Mouse (Mus musculus): ENCODE results near the gene Kank4. TPM values are rescaled to one million over a fixed set of nuclear protein-coding genes. Genes with fewer than 3 reads are reported as not detected.
A peak's percentile ranks its signal among the peaks of the same experiment; 100 is the strongest.
"Not testable (repeated sequence)": the region's sequence is repeated elsewhere in the genome, so short reads cannot be mapped to it uniquely, and the experiment has no call there.

Kank4 gene
- polyA plus RNA-seq, 1 experiment from 2014 or later, result 3.0 TPM

DNA sequence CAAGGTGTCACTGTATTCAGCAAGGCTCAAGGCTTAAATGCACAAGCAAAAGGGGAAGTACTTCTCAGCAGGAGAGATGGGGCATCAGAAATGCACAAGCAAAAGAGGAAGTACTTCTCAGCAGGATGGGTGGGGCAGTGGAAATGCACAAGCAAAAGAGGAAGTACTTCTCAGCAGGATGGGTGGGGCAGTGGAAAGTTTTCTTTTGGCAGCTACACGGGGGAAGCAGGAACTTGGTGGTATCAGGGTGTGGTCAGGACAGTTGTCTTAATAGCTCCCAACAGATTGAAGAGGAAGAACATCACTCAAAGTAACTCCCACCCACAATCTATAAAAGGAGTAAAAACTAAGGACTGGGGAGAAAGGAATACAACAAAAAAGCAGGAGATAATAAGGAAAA lies 33.1 kb upstream of the Kank4 start:
- H3K4me3 ChIP-seq (ENCODE audit: low read depth, low read length); H3K9ac ChIP-seq (ENCODE audit: low read length); H3K9me3 ChIP-seq (ENCODE audit: control insufficient read depth, low read length); ATAC-seq (ENCODE audit: insufficient number of reproducible peaks, low FRiP score, low TSS enrichment, low read depth); H3K27me3 ChIP-seq (ENCODE audit: control insufficient read depth, insufficient read depth, low read length); DNase-seq (ENCODE audit: low spot score); H3K36me3 ChIP-seq (ENCODE audit: control insufficient read depth, insufficient read depth, low read length); H3K4me2 ChIP-seq (ENCODE audit: low read depth, severe bottlenecking); H3K27ac ChIP-seq (replicated peaks; ENCODE audit: low read depth, low read length); H3K4me1 ChIP-seq (ENCODE audit: control insufficient read depth, insufficient read depth, low read length): not testable (repeated sequence)
- WGBS, result 88% methylated on average over 1 of the region's 1 CpGs

DNA sequence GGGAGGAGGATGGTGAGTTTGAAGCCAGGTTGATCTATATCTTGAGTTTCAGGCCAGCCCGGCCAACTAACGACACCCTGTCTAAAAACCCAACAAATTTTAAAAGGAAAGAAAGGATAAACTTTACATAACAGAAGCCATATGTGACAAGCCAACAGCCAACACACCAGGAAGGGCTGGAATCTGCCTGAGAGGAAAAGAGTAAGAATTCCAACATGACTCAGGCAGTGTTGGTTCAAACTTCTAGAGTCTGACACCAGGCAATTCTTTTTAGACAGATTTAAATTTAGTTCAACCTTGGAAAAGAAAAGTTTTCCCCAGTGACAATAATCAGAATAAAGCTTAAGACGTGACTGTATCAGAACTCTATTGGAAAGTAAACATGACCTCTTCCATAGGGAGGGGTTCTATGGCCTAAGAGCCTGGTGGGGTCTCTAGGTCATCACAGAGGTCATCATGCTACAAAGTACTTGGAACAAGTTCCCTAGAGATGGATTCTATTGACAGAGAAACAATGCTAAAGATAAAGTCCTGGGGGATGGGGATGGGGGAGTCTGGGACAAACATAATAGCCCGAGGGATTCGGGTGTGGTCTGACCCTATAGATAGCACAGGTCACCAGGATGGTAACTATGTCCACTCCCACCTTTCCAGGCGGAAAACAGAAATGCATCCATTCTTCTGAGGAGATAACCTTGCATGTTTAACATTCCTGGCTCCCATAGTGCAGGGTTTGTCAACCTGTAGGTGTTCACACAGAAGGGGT lies 30.0 kb upstream of the Kank4 start:
- H3K4me1 ChIP-seq (ENCODE audit: control insufficient read depth, insufficient read depth, low read length), result peaks cover 9% of the 10 kb centered on the region
- ATAC-seq (ENCODE audit: insufficient number of reproducible peaks, low FRiP score, low TSS enrichment, low read depth), result no peak

GRCm38 (mm10) chr4:98846396-98846795 lies 29.1 kb upstream of the Kank4 start:
- ATAC-seq (ENCODE audit: insufficient number of reproducible peaks, low FRiP score, low TSS enrichment, low read depth) (no peak), DNase-seq (ENCODE audit: low spot score) (peak; percentile 35)
- H3K4me2 ChIP-seq (ENCODE audit: low read depth, severe bottlenecking), result no peak overlapping the region
- no peak overlapping the region for H3K27ac ChIP-seq (replicated peaks; ENCODE audit: low read depth, low read length)
- no peaks in the 10 kb centered on the region for H3K36me3 ChIP-seq (ENCODE audit: control insufficient read depth, insufficient read depth, low read length)
- no peaks in the 10 kb centered on the region for H3K9me3 ChIP-seq (ENCODE audit: control insufficient read depth, low read length)
- 27% methylated on average over 3 of the region's 3 CpGs for WGBS
- H3K27me3 ChIP-seq (ENCODE audit: control insufficient read depth, insufficient read depth, low read length), result no peaks in the 10 kb centered on the region
- H3K9ac ChIP-seq (ENCODE audit: low read length), result no peak overlapping the region
- H3K4me1 ChIP-seq (ENCODE audit: control insufficient read depth, insufficient read depth, low read length), result peaks cover 9% of the 10 kb centered on the region
- no peak overlapping the region for H3K4me3 ChIP-seq (ENCODE audit: low read depth, low read length)

More for the DNA sequence above, 30.0 kb upstream of the Kank4 start:
- H3K36me3 ChIP-seq (ENCODE audit: control insufficient read depth, insufficient read depth, low read length), result no peaks in the 10 kb centered on the region
- no peak overlapping the region for H3K27ac ChIP-seq (replicated peaks; ENCODE audit: low read depth, low read length)
- no peaks in the 10 kb centered on the region for H3K9me3 ChIP-seq (ENCODE audit: control insufficient read depth, low read length)
- no peak for DNase-seq (ENCODE audit: low spot score)
- WGBS, result 66% methylated on average over 6 of the region's 6 CpGs
- no peaks in the 10 kb centered on the region for H3K27me3 ChIP-seq (ENCODE audit: control insufficient read depth, insufficient read depth, low read length)
- H3K4me2 ChIP-seq (ENCODE audit: low read depth, severe bottlenecking), result no peak overlapping the region
- H3K4me3 ChIP-seq (ENCODE audit: low read depth, low read length), result no peak overlapping the region
- H3K9ac ChIP-seq (ENCODE audit: low read length), result no peak overlapping the region

DNA sequence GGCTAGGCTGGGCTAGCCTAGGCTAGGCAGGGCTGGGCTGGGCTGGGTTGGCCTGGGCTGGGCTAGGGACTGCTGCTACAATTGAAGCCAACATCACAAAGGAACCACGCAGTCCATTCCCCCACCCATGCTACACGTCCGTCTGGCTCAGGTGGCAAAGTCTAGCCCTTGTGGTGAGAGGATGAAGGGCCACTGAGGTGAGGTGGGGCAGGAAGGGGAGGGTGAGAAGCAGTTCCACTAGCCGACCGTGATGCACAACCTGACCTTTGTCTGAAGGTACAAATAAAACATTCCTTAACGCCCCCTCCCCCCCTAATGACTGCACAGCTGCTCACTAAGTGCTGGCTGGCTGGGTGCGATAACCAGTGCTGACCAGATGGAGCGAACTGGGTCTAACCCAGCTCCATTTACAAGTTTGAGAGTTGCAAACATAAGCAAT lies 28.4 kb upstream of the Kank4 start:
- DNase-seq (ENCODE audit: low spot score), result peak; percentile 52
- no peak overlapping the region for H3K4me2 ChIP-seq (ENCODE audit: low read depth, severe bottlenecking)
- no peaks in the 10 kb centered on the region for H3K36me3 ChIP-seq (ENCODE audit: control insufficient read depth, insufficient read depth, low read length)
- no peaks in the 10 kb centered on the region for H3K27me3 ChIP-seq (ENCODE audit: control insufficient read depth, insufficient read depth, low read length)
- peak; percentile 51; the same call in 1 of the 2 replicates for ATAC-seq (ENCODE audit: insufficient number of reproducible peaks, low FRiP score, low TSS enrichment, low read depth)
- 38% methylated on average over 8 of the region's 8 CpGs for WGBS
- no peaks in the 10 kb centered on the region for H3K9me3 ChIP-seq (ENCODE audit: control insufficient read depth, low read length)
- H3K4me3 ChIP-seq (ENCODE audit: low read depth, low read length), result no peak overlapping the region
- H3K4me1 ChIP-seq (ENCODE audit: control insufficient read depth, insufficient read depth, low read length), result peaks cover 9% of the 10 kb centered on the region
- H3K27ac ChIP-seq (replicated peaks; ENCODE audit: low read depth, low read length), result 0 out of 2 replicates have a peak overlapping the region, but pooled peaks have one; percentile 42
- H3K9ac ChIP-seq (ENCODE audit: low read length), result no peak overlapping the region

GRCm38 (mm10) chr4:98845201-98845600 lies 27.9 kb upstream of the Kank4 start:
- H3K4me2 ChIP-seq (ENCODE audit: low read depth, severe bottlenecking), result no peak overlapping the region

DNA sequence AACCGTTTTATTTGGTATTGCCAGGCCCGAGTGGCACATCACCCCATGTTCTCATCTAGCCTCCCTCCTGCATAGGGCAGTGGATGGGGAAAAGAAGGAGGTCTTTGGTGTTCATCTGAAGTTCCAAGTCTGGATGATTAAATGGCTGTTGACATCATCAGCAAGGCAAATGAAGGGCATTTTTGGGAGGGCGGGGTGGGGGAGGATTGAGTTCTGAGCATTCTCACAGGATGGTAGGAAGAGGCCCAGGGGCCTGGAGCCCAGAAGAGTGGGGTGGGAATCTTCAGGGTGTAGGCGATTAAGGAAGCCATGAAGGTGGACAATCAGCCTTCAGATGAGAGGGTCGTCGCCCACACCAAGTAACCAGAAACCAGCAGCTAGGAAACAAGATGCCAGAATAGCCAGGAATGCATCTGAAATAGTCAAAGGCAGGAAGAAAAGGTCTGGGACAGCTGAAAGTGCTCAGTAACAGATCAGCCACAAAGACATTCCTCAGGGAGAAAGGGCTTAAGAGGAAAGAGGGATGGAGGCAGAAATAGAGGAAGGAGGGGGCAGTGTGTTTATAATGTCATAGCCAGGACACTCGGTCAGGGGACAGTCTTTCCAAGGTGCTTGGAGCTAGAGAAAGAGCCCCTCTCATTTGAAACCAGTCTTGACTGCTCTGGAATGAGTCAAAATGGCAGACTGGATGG lies 26.7 kb upstream of the Kank4 start:
- Histone ChIP-seq H3K4me1 (ENCODE audit: control insufficient read depth, insufficient read depth, low read length) (peaks cover 9% of the 10 kb centered on the region), H3K36me3 (ENCODE audit: control insufficient read depth, insufficient read depth, low read length) (no peaks in the 10 kb centered on the region), H3K27me3 (ENCODE audit: control insufficient read depth, insufficient read depth, low read length) (no peaks in the 10 kb centered on the region), H3K9ac (ENCODE audit: low read length) (no peak overlapping the region), H3K9me3 (ENCODE audit: control insufficient read depth, low read length) (no peaks in the 10 kb centered on the region), H3K27ac (replicated peaks; ENCODE audit: low read depth, low read length) (no peak overlapping the region), H3K4me3 (ENCODE audit: low read depth, low read length) (no peak overlapping the region), H3K4me2 (ENCODE audit: low read depth, severe bottlenecking) (no peak overlapping the region)
- 73% methylated on average over 7 of the region's 7 CpGs for WGBS
- ATAC-seq (ENCODE audit: insufficient number of reproducible peaks, low FRiP score, low TSS enrichment, low read depth) (no peak), DNase-seq (ENCODE audit: low spot score) (no peak)

More at GRCm38 (mm10) chr4:98845201-98845600, 27.9 kb upstream of the Kank4 start:
- no peaks in the 10 kb centered on the region for H3K36me3 ChIP-seq (ENCODE audit: control insufficient read depth, insufficient read depth, low read length)
- H3K9me3 ChIP-seq (ENCODE audit: control insufficient read depth, low read length), result no peaks in the 10 kb centered on the region
- ATAC-seq (ENCODE audit: insufficient number of reproducible peaks, low FRiP score, low TSS enrichment, low read depth) (no peak), DNase-seq (ENCODE audit: low spot score) (no peak)
- H3K4me1 ChIP-seq (ENCODE audit: control insufficient read depth, insufficient read depth, low read length), result peaks cover 9% of the 10 kb centered on the region
- H3K4me3 ChIP-seq (ENCODE audit: low read depth, low read length), result no peak overlapping the region
- WGBS, result 91% methylated on average over 4 of the region's 4 CpGs
- H3K27me3 ChIP-seq (ENCODE audit: control insufficient read depth, insufficient read depth, low read length), result no peaks in the 10 kb centered on the region
- H3K9ac ChIP-seq (ENCODE audit: low read length), result no peak overlapping the region
- H3K27ac ChIP-seq (replicated peaks; ENCODE audit: low read depth, low read length), result no peak overlapping the region

DNA sequence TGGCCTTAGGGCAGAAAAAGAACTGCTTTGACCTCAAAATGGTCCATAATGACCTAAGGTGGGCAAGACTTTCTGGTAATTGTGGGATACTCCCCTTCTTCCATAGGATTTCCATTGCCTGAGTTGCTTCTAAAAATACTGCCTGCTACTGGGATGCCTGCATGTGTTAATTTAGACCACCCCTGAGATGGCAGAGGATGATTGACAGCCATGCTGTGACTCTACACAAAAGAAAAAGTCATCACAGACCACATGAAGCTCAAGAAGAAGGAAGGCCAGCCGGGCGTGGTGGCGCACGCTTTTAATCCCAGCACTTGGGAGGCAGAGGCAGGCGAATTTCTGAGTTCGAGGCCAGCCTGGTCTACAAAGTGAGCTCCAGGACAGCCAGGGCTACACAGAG lies 23.9 kb upstream of the Kank4 start:
- not testable (repeated sequence) for H3K27me3 ChIP-seq (ENCODE audit: control insufficient read depth, insufficient read depth, low read length); H3K4me3 ChIP-seq (ENCODE audit: low read depth, low read length); H3K9ac ChIP-seq (ENCODE audit: low read length); H3K9me3 ChIP-seq (ENCODE audit: control insufficient read depth, low read length); H3K36me3 ChIP-seq (ENCODE audit: control insufficient read depth, insufficient read depth, low read length); H3K27ac ChIP-seq (replicated peaks; ENCODE audit: low read depth, low read length); H3K4me1 ChIP-seq (ENCODE audit: control insufficient read depth, insufficient read depth, low read length); ATAC-seq (ENCODE audit: insufficient number of reproducible peaks, low FRiP score, low TSS enrichment, low read depth); H3K4me2 ChIP-seq (ENCODE audit: low read depth, severe bottlenecking); DNase-seq (ENCODE audit: low spot score)
- 96% methylated on average over 6 of the region's 6 CpGs for WGBS

GRCm38 (mm10) chr4:98840526-98840925 lies 23.2 kb upstream of the Kank4 start:
- no peak overlapping the region for H3K4me3 ChIP-seq (ENCODE audit: low read depth, low read length)
- WGBS, result 79% methylated on average over 6 of the region's 6 CpGs
- no peaks in the 10 kb centered on the region for H3K36me3 ChIP-seq (ENCODE audit: control insufficient read depth, insufficient read depth, low read length)
- H3K27ac ChIP-seq (replicated peaks; ENCODE audit: low read depth, low read length), result no peak overlapping the region
- ATAC-seq (ENCODE audit: insufficient number of reproducible peaks, low FRiP score, low TSS enrichment, low read depth) (no peak), DNase-seq (ENCODE audit: low spot score) (no peak)
- H3K9ac ChIP-seq (ENCODE audit: low read length), result no peak overlapping the region
- H3K4me1 ChIP-seq (ENCODE audit: control insufficient read depth, insufficient read depth, low read length), result peaks cover 1% of the 10 kb centered on the region
- no peak overlapping the region for H3K4me2 ChIP-seq (ENCODE audit: low read depth, severe bottlenecking)
- no peaks in the 10 kb centered on the region for H3K9me3 ChIP-seq (ENCODE audit: control insufficient read depth, low read length)
- H3K27me3 ChIP-seq (ENCODE audit: control insufficient read depth, insufficient read depth, low read length), result no peaks in the 10 kb centered on the region
